Mouse (Mus musculus): Measurements from ENCODE around the gene Ms4a18. TPM values are rescaled to one million over a fixed set of nuclear protein-coding genes. Genes with fewer than 3 reads are reported as not detected.

Gene Ms4a18
- polyA plus RNA-seq, 1 experiment = not detected

DNA sequence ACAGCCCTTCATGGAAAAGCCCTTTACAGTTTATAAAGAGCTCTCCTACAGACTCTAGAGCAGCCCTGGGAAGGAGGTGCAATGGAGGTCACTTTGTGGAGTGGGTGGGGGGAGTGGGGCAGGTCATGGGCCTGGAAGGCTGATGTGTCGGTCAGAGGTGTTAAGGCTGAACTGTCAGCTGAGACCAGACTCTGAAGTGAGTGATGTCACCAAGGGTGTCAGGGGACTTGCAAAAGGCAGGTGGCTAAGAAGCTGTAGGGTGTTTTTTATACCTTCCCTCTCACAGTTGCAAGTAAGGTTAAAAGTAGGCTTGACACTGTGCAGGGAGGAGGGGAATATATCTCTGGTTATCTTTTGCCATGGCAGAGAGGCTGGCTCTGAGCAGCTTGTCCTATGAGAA, 27.1 kb downstream of the Ms4a18 start:
- Histone ChIP-seq H3K4me1 (ENCODE audit: control insufficient read depth, insufficient read depth, low read length) (no peaks in the 10 kb centered on the region), H3K27ac (ENCODE audit: insufficient read depth, low read length) (no peak overlapping the region), H3K4me3 (ENCODE audit: insufficient read depth, low read length) (no peak overlapping the region)
- TF ChIP-seq POLR2A (IDR thresholded peaks at IDR 0.05; ENCODE audit: low read depth, low read length) (no peak), CTCF (IDR thresholded peaks at IDR 0.05; ENCODE audit: borderline replicate concordance, insufficient read depth, low read length) (no peak)

DNA sequence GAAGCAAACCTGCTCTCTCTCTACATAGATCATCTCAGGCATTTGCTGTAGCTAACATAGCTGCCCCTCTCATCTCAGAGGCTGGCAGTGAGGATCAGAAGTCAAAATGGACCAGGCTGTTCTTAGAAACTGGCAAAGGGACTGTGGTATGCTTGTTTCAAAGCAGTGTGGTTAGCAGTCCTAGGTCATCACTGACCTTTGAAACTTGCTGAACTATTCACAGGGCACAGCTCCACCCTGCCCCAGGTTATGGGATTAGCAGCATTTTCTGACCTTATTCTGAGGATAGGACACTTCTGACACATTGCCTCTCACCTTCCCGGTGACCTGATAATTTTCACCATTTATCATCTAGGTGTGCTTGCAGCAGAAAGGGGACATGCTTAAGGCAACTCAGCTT, 29.3 kb downstream of the Ms4a18 start:
- no peaks in the 10 kb centered on the region for H3K4me1 ChIP-seq (ENCODE audit: control insufficient read depth, insufficient read depth, low read length)
- H3K27ac ChIP-seq (ENCODE audit: insufficient read depth, low read length) = no peak overlapping the region
- no peak for TF ChIP-seq CTCF (IDR thresholded peaks at IDR 0.05; ENCODE audit: borderline replicate concordance, insufficient read depth, low read length)
- TF ChIP-seq POLR2A (IDR thresholded peaks at IDR 0.05; ENCODE audit: low read depth, low read length) = no peak
- H3K4me3 ChIP-seq (ENCODE audit: insufficient read depth, low read length) = no peak overlapping the region

DNA sequence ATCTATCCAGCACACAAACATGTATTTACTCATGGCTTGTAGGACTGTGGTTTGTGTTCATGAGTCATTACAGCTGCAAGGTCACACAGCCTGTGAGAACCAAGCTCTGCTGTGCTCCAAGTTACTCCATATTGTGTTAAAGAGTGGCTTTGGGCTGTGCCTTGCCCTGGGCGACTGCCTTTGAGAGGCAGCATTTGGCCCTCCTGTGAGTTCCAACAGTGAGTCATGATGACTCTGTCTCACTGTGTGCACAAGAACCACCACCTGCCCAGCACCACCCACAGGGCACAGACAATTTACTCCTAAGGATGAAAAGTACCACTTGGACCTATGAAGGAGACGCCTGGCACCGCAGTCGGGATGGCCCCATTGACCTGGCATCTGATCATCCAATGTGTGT, 31.9 kb downstream of the Ms4a18 start:
- TF ChIP-seq CTCF (IDR thresholded peaks at IDR 0.05; ENCODE audit: borderline replicate concordance, insufficient read depth, low read length) (no peak), POLR2A (IDR thresholded peaks at IDR 0.05; ENCODE audit: low read depth, low read length) (no peak)
- Histone ChIP-seq H3K27ac (ENCODE audit: insufficient read depth, low read length) (no peak overlapping the region), H3K4me1 (ENCODE audit: control insufficient read depth, insufficient read depth, low read length) (no peaks in the 10 kb centered on the region), H3K4me3 (ENCODE audit: insufficient read depth, low read length) (no peak overlapping the region)

DNA sequence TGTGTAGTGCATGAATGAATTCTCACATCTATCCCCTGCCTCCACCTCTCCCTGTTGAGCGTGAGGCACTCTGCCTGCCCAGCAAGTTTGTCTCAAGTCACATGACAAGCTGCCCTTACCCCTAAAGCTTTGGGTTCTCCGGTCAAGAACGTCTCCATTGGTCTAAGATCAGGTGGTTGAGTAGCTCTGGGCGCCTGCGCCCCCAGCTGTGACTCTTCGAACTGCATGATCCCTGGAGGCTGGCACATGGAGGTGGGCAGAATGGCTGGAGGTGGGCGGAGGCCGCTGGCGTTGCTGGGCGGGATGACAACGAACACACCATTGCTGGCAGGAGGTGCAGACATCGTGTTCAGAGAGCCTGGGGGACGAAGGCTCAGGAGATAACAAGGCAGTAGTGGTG, 33.3 kb downstream of the Ms4a18 start:
- TF ChIP-seq POLR2A (IDR thresholded peaks at IDR 0.05; ENCODE audit: low read depth, low read length) (no peak), CTCF (IDR thresholded peaks at IDR 0.05; ENCODE audit: borderline replicate concordance, insufficient read depth, low read length) (no peak)
- Histone ChIP-seq H3K4me3 (ENCODE audit: insufficient read depth, low read length) (no peak overlapping the region), H3K4me1 (ENCODE audit: control insufficient read depth, insufficient read depth, low read length) (no peaks in the 10 kb centered on the region), H3K27ac (ENCODE audit: insufficient read depth, low read length) (no peak overlapping the region)

DNA sequence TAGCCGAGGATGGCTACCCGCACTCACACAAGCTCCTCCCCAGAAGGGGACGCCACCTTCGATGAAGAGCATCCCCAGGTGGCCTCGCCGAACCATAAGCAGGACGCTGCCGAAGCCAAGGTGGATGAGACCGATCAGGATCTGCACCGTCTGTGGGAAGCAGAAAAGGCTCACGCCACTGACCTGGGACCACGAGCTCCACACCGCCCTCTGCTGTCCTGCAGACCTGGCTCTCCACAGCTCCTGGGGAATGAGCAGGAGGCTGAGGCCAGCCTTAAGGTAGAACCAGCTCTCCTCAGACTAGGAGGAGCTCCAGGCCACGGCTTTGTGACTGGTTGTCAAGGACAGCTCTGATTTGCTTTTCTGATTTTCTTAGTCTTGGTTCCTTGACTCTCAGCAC, 34.7 kb downstream of the Ms4a18 start:
- no peaks in the 10 kb centered on the region for H3K4me1 ChIP-seq (ENCODE audit: control insufficient read depth, insufficient read depth, low read length)
- no peak overlapping the region for H3K27ac ChIP-seq (ENCODE audit: insufficient read depth, low read length)
- TF ChIP-seq CTCF (IDR thresholded peaks at IDR 0.05; ENCODE audit: borderline replicate concordance, insufficient read depth, low read length) (peak; percentile 68; the same call in 1 of the 2 replicates), POLR2A (IDR thresholded peaks at IDR 0.05; ENCODE audit: low read depth, low read length) (no peak)
- no peak overlapping the region for H3K4me3 ChIP-seq (ENCODE audit: insufficient read depth, low read length)

DNA sequence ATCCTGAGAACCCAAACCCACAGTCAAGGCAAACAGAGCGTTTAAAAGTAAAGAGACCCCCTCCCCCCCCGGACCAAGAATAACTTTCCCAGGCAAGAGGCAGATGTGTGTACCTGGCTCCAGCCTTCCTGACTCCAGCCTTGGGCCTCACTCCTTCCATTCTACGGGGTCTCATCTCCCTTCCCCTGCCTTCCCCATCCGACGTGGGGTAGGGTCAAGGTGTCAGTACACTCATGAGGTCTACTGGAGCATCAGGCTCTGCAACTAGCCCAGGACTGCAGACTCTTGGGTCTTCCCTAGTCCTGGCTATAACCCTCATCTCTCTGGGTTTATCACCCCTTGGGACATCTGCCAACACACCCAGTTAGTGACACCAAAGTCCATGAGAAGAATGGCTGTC, 37.6 kb downstream of the Ms4a18 start:
- TF ChIP-seq CTCF (IDR thresholded peaks at IDR 0.05; ENCODE audit: borderline replicate concordance, insufficient read depth, low read length) (no peak), POLR2A (IDR thresholded peaks at IDR 0.05; ENCODE audit: low read depth, low read length) (no peak)

DNA sequence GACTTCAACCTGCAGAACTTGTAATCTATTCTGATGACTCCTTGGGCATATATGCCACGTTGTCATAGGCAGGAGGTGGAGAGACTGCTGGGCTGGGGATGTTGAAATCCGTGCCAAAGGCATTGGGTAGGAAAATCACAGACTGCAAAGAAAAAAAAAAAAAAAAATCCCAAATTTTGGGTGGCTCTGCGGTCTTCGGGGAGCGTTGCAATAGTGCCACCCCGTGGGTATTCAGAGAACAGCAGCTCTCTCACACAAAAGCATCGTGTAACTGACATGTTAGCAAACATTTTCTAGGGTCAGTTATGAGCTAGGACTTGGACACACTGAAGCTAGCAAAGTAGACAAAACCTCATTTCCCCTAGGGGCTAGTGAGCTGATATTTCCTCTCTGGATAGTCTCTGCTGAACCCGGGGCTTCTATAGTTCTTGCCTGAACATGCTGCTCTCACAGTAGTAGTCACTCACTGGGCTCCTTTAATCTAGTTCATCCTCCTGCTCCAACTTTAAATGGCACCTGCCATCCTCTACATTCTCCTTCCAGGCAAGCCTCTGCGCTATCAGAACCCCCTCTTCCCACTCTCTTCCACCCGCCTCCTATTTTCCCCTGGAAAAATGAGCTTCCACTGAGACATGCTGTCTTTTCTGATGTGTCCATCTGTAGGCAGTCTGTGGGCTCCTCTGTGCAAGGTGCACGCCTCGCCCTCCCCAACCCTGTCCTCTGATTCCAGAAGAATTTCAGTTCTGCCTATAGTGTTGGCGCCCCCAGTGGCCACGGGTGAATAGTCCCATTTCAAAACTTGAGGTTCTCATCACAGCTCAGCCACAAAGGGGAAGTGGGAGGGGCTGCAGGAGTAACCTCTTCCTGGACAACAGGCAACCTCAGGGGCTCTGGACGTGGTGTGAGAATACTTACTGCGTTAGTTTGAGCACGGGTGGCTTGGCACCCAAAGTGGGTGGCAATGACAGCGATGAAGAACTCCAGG, 38.4 kb downstream of the Ms4a18 start:
- Histone ChIP-seq H3K4me3 (ENCODE audit: insufficient read depth, low read length) (no peak overlapping the region), H3K4me1 (ENCODE audit: control insufficient read depth, insufficient read depth, low read length) (no peaks in the 10 kb centered on the region), H3K27ac (ENCODE audit: insufficient read depth, low read length) (no peak overlapping the region)
- peak; percentile 40; the same call in 1 of the 2 replicates for TF ChIP-seq CTCF (IDR thresholded peaks at IDR 0.05; ENCODE audit: borderline replicate concordance, insufficient read depth, low read length)
- TF ChIP-seq POLR2A (IDR thresholded peaks at IDR 0.05; ENCODE audit: low read depth, low read length) = no peak

More for the DNA sequence above, 37.6 kb downstream of the Ms4a18 start:
- Histone ChIP-seq H3K27ac (ENCODE audit: insufficient read depth, low read length) (no peak overlapping the region), H3K4me1 (ENCODE audit: control insufficient read depth, insufficient read depth, low read length) (no peaks in the 10 kb centered on the region), H3K4me3 (ENCODE audit: insufficient read depth, low read length) (no peak overlapping the region)

DNA sequence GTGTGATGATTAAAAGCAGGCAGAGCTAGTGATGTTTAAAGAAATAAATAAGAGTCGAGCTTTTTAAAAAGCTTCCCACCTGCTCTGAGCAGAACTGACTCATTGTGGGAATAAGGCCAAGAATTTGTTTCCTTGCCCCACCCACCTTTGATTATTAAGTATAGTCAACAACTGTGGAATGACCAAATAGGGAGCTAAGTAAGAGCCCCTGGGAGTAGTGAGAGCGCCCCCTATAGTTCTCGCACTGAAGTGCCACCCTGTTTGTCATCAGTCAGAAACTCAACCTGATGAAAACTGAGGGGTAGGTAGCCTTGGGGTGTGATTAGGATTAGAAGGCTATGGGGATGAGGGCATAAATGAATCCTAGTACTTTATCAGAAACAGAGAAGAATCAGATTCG, 41.5 kb downstream of the Ms4a18 start:
- H3K27ac ChIP-seq (ENCODE audit: insufficient read depth, low read length) = no peak overlapping the region
- TF ChIP-seq CTCF (IDR thresholded peaks at IDR 0.05; ENCODE audit: borderline replicate concordance, insufficient read depth, low read length) = no peak
- no peak for TF ChIP-seq POLR2A (IDR thresholded peaks at IDR 0.05; ENCODE audit: low read depth, low read length)
- H3K4me1 ChIP-seq (ENCODE audit: control insufficient read depth, insufficient read depth, low read length) = no peaks in the 10 kb centered on the region
- H3K4me3 ChIP-seq (ENCODE audit: insufficient read depth, low read length) = no peak overlapping the region

DNA sequence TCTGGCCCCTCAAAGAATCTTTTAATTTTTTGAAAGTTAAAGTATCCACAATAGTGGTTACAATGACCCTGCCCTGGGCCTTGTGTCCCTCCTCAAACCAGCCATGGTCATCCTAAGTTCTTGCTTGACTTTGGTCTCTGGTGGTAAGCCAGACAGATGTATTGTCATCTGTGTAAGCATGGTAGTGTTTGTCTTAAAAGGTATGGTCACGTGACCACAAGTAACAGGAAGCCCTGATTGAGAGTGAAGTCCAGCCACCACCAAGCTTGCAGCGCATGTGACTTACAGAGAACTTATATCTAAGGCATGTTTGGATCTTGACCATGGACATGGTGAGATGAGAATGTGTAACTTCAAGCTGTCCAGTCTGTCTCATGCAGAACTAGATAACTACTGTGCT, 42.6 kb downstream of the Ms4a18 start:
- TF ChIP-seq CTCF (IDR thresholded peaks at IDR 0.05; ENCODE audit: borderline replicate concordance, insufficient read depth, low read length) (no peak), POLR2A (IDR thresholded peaks at IDR 0.05; ENCODE audit: low read depth, low read length) (no peak)
- H3K4me1 ChIP-seq (ENCODE audit: control insufficient read depth, insufficient read depth, low read length) = no peaks in the 10 kb centered on the region

DNA sequence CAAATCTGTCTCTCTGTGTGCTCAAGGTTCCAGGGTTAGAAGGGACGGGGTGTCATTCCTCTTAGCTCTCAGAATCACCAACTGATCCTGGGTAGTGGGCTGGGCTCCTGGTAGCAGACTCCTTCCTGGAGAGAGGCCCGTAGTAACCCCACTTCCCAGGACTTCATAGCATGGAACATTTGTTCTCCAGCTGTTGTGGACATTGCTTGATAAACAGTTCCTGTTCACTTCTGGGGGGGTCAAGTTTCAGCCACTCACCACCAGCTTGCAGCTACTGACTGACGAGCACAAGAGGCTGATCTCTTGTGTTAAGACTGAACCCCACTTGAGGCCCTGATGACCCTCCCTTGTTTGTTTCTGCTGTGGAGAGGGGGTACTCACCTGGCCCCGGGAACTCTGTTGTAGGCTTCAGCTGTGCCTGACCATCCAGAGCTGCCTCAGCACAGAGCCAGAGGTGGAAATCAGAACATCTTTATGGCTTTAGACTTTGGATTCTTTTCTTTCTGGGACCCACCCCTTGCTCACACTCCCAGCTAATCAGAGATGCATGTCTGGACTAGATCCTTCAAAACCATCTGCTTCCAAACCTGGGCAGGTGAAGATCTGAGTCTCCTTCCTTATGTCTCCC, 43.5 kb downstream of the Ms4a18 start, which contains the start of gene Ms4a10:
Gene Ms4a10, minus strand, starts transcription at position 433 of the 628 bp plus-strand sequence.
- H3K4me3 ChIP-seq (ENCODE audit: insufficient read depth, low read length) = no peak within 1 kb of the TSS
- no peaks in the 10 kb centered on the region for H3K4me1 ChIP-seq (ENCODE audit: control insufficient read depth, insufficient read depth, low read length)
- TF ChIP-seq POLR2A (IDR thresholded peaks at IDR 0.05; ENCODE audit: low read depth, low read length) (no peak), CTCF (IDR thresholded peaks at IDR 0.05; ENCODE audit: borderline replicate concordance, insufficient read depth, low read length) (no peak)
- no peak within 1 kb of the TSS for H3K27ac ChIP-seq (ENCODE audit: insufficient read depth, low read length)

More for the DNA sequence above, 42.6 kb downstream of the Ms4a18 start:
- H3K4me3 ChIP-seq (ENCODE audit: insufficient read depth, low read length) = no peak overlapping the region
- H3K27ac ChIP-seq (ENCODE audit: insufficient read depth, low read length) = no peak overlapping the region
